Mouse (Mus musculus) MN1 (cell line): ENCODE results near the gene Zfp882.
"Not testable (repeated sequence)": the region's sequence is repeated elsewhere in the genome, so short reads cannot be mapped to it uniquely, and the experiment has no call there.

Experiments
- DNase-seq: peaks from one replicate; pipeline ENCODE4 v3.0.0-alpha.2; 2016; ENCODE audit warnings: low spot score

The Zfp882 gene

DNA sequence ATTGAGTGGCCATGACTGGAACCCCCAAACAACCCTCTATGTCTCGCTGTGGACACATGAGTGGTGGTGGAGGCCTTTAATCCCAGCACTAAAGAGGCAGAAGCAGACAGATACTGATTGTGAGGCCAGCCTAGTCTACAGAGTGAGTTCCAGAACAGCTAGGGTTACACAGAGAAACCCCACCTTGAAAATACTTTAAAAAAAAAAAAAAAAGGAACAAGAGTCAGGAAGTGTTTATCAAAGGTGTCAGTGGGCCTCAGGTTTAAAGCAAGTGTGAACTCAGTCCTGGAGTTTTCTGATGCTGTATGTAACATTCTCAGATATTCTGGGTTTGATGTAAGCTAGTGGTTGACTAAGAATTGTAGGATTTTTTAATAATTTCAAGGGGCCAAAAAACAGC lies 44.1 kb downstream of the Zfp882 start:
- no peak for DNase-seq

DNA sequence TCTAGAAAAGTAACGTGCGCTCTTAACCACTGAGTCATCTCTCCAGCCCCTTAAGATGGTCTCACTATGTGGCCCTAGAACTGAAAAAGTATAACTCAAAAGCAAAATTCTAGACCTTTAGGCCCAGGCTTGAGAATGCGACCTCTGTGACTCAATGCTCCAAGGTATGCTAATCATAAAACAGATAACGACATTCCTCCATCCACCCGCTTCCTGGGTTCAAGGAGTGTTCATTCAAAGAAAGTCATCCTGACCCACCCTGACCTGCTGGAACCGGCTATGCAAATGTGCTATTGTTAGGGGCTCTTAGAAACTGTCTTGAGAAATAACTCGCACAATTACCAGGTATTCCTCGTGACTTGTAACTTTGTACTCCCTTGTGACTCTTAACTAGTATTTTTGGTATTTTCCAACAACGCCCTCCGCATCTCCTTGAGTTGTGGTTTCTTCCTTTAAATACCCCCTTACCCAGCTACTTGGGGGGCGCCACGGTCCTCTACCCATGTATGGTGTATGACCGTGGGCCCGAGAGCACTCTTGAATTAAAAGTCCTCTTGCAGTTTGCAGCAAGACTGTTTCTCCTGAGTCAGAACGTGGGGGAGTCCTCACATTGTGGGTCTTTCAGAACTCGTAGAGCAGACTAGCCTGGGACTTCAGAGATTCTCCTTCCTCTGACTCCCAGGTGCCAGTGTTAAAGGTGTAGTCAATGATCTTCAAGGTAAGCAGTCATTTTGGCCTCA lies 44.7 kb downstream of the Zfp882 start:
- DNase-seq: not testable (repeated sequence)

DNA sequence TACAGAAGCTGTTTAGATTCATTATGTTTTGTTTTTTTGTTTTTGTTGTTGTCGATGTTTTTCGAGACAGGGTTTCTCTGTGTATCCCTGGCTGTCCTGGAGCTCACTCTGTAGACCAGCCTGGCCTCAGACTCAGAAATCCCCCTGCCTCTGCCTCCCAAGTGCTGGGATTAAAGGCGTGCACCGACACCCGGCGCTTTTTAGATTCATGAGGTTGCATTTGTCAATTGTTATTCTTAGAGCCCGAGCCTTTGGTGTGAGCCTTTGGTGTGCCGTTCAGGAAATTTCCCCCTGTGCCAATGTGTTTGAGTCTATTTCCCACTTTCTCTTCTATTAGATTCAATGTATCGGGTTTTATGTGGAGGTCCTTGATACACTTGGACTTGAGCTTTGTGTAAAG lies 46.3 kb downstream of the Zfp882 start:
- DNase-seq: no peak

DNA sequence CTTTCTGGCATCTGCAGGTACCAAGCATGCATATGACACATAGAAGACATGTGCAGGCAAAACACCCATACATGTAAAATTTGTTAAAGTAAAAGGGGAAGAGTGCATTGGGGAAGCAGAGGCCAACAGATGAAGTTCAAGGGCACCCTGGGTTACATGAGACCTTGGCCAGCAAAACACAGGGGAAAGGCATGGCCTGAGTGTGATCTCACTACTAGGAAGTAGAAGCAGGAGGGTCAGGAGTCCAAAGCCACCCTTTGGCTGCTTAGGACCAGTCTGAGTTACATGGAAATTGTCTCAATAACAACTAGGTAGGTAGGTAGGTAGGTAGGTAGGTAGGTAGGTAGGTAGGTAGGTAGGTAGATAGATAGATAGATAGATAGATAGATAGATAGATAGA lies 52.1 kb downstream of the Zfp882 start:
- no peak for DNase-seq

DNA sequence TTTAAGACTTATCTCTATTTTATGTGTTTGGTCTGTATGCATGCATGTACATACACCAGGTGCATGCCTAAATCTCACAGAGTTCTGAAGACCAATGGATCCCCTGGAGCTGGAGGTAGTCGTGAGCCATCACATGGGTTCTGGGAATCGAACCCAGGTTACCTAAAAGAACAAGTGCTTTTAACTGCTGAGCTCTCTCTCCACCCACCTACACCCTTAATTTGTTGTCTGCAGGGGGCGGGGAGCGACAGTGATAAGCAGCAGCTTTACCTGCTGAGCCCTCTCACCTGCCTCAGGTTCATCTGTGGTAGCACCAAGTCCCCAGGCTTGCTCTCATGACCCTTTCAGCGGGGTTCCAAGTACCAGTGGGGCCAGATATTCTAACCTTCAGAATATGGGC lies 53.4 kb downstream of the Zfp882 start:
- DNase-seq: no peak

DNA sequence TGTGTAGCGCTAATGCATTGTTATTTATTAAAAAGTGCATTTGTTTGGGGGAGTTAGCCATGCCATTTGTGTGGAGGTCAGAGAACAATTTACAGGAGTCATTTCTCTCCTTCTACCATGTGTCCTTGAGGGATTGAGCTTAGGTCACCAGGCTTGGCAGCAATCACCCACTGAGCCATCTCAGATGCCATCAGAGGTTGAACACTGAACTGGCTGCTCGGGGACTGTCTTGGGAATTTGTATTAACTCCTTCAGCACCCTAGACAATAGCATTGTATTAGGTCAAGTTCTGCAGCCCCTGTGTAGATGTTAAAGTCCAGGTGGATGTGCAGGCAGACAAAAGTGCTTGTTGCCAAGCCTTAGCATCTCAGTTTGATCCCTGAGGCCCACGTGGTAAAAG lies 55.6 kb downstream of the Zfp882 start:
- no peak for DNase-seq

DNA sequence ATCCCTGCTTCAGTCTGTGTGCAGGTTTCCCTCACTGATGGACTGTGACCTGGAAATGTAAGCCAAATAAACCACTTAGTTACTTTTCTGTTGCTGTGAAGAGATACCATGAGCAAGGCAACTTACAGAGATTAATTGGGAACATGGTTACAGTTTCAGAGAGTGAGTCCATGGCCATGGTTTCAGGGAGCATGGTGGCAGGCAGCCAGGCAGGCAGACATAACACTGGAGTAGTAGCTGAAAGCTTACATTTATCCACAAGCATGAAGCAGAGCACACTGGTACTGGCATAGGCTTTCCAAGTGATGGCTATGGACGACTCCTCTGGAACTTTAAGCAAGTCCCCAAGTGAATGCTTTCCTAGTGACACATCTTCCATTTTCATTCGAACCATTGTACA lies 56.8 kb downstream of the Zfp882 start:
- DNase-seq: no peak
